Mouse (Mus musculus): Measurements from ENCODE around the gene Mkln1.

The Mkln1 gene

DNA sequence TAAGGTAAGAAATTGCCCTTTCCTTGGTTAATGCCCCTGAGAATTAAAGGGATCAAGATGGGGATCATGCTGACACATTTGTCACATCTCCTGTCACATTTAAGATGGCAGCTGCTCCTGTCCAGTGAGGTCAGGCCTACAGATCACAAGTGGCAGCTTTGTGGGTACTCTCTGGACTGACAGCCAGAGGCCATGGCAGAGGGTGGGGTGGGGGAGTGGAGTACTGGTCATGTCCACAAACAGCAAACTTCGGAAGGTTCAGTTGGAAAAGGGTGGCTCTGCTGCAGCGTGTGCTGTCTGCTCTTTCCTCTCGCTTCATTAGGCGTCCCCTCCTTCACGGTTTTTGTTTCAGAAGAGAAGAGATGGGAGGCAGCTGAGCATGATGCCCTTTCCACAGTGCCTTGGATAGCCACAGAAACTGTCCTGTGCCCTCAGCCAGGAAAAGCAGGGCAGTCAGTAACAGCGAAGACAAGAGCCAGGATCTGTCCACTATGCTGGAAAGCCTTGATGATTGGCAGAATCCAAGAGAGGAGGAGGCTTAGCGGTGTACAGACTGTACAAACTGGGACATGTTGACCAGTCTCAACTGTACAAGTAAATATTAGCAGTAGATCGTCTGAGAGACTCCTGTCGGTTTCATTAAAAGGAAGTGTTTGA, 119.3 kb downstream of the Mkln1 start:
- DNase-seq (ENCODE audit: low spot score), result no peak

GRCm38 (mm10) chr6:31518338-31518698, 119.8 kb downstream of the Mkln1 start:
- no peak for DNase-seq (ENCODE audit: low spot score)

DNA sequence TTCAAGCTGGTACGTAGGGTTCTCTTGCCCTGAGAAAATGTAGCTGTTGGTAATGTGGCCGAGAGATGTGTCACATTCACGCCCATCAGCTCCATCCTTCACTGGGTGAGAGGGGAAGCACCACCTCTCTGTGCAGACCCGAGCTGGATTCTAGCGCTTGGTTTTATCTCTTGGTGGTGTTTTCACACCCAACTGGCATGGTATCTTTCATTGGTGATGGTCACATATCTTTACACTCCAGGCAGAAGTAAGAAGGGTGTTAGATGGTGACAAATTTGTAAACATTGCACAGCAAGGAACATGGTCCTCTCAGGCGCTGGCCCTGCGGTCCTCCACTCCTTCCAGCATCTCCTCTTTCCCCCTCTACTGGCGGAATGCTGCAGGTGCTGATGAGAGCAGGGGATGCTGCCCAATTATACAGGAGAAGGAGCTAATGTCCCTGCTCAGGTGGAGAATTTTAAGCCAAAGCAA, 120.5 kb downstream of the Mkln1 start:
- no peak for DNase-seq (ENCODE audit: low spot score)

DNA sequence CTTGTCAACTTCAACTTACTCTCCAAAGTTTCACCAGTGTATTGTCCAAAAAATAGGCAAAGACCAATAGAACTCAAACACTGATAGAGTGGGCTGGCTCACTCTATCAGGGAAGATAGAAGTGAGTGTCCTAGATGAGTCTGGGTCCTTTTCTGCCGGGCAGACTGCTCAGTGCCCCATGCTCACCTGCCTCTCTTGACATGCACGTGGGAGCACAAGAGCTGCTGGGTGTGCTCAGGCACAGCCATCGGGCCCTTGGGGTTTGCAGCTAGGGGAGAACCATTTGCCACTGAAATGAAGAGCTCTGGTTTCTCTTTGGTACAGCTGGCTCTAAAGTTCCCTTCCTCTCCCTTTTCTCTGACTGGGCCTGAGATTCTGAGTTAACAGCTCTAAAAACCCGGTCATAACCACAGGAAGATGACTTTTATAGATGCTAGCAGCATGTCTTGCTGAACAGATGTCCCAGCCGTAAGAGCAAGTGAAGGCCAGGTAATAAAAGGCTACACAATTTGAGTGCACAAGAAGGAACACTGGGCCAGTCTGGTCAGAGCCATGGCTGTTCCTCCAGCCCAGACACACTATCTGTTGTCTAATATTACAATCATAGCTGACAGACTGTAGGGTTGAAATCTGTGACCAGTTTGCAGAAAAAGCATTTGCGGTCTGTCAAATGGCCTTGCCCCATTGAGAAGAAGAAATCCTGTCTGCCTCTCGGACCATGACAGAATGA, 122.1 kb downstream of the Mkln1 start:
- no peak for DNase-seq (ENCODE audit: low spot score)

GRCm38 (mm10) chr6:31521491-31522355, 123.2 kb downstream of the Mkln1 start:
- no peak for DNase-seq (ENCODE audit: low spot score)

DNA sequence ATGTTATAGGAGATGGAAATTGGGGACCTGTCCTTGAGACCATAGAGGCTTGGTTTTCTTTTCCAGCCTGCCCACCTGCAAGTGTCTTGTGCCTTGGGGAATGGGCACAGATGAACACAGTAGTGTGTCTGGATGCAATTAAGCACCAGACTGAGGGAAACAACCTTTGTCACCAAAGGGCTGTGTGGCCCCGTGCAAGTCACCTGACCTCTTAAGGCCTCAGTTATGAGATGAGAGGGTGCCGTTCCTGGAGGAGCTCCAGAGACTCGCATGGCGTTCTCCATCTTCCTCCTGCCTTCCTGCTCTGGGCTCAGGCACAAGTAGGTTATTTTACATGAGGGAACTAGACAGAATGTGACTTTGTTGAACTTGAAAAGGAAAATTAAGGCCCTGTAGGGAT, 123.9 kb downstream of the Mkln1 start:
- no peak for DNase-seq (ENCODE audit: low spot score)

DNA sequence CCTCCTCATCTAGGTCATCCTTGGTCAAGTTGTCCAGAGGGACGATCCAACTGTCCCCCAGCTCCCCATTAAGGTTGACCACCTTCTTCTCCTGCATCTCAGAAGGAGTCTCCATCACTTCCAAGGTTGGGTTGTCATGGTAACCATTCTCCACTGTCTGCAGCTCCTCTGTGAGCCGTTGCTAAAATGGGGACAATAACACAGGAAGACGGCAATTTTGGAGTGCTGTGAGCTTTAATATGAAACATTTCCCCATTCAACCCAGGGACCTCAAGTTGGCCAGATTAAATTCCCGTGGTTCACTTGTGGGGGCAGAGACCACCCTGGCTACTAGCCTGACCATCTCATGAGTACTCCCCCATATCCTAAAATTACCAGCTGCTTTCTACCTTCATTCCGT, 124.5 kb downstream of the Mkln1 start:
- DNase-seq (ENCODE audit: low spot score), result no peak

GRCm38 (mm10) chr6:31523657-31524056, 125.1 kb downstream of the Mkln1 start:
- no peak for DNase-seq (ENCODE audit: low spot score)

DNA sequence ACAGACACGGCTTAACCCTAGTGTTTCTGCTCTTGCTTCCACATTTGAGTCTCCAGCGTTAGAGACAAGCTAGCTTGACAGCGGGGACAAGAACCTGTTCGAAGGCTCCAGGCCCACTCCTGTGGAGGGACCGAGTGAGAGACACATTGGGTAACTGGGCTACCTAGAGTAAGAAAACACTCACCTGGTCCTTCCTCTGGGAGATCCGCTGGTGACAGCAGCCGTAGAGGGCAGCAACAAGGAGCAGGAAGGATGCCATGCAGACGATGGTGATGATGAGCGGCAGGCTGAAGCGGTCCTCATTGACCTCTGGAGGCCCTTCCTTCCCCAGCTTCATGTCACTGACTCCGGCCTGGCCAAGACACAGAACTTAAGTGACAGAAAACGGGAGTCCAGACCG, 125.6 kb downstream of the Mkln1 start:
- no peak for DNase-seq (ENCODE audit: low spot score)

DNA sequence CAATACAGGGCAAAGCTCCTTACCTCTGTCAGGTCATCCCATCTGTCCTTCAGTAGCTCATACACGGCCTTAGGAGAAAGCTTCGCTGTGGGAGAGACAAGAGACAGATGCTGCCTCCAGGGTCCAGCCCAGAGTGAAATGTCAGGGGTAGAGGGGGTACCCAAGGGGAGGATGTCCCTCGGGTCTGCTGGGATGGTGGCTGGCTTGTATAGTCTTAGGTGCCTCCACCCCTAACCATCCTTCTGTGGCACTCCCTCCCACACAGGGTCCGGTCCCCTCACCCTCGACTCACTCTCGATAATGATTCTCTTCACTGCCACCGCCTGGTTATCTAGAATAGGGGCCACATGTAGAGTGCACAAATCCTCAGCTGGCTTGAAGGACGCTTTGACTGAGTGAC, 126.1 kb downstream of the Mkln1 start:
- DNase-seq (ENCODE audit: low spot score), result no peak

GRCm38 (mm10) chr6:31525231-31525900, 126.8 kb downstream of the Mkln1 start:
- peak; percentile 62 for DNase-seq (ENCODE audit: low spot score)

DNA sequence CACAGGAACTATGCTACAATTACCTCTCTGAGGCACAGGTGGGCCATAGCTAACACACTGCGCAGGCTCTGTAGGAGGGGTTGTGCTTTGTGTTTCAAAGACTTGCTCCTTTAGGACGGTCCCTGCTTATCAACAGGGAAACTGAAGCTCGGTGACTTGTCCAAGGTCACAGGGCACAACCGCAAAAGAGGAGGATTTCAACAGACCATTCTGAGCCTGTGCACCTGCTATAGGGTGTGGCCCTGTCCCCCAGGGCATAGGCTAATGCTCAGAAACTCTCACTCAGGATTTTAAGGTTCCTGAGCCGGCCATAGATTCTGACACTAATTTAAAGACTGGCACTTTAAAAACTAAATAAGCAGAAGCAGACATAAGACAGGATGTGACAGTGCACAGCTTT, 128.4 kb downstream of the Mkln1 start:
- DNase-seq (ENCODE audit: low spot score), result no peak

DNA sequence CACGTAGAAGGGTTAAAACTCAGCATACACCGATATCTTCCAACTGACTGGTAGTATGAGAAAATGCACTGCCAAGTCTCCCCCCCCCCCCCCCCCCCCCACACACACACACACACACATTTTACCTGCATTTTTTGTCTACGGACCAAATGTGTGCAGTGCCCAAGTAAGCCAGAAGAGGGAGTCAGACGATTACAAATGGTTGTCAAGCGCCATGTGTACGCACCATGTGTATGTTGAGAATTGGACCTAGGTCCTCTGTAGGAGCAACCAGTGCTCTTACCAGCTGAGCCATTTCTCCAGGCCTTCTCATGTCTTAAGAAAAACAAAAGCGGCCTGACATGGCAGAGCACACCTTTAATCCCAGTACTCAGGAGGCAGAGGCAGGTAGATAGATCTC, 129.4 kb downstream of the Mkln1 start:
- no peak for DNase-seq (ENCODE audit: low spot score)

- DNase-seq (ENCODE audit: low spot score), result no peak
Measured at GRCm38 (mm10) chr6:31528339-31528738, 129.8 kb downstream of the Mkln1 start.

GRCm38 (mm10) chr6:31531880-31532279, 133.3 kb downstream of the Mkln1 start:
- no peak for DNase-seq (ENCODE audit: low spot score)

GRCm38 (mm10) chr6:31534705-31535104, 136.2 kb downstream of the Mkln1 start:
- DNase-seq (ENCODE audit: low spot score), result no peak

DNA sequence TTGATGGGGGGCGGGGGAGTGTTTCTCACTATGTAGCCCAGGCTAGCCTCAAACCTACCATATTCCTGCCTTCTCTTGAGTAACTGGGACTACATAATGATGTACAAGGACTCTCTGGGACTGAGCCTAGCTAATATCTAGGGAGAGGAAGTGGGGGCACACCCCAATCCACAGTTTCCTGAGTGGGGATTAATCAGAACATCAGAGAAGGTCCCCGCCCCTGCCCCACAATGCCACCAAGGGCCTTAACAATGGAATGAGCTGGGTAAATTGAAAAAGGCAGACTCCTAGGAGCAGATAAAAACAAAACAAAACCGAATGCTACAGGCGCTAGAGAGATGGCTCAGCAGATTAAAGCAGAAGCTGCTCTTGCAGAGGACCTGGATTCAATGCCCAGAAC, 138.7 kb downstream of the Mkln1 start:
- no peak for DNase-seq (ENCODE audit: low spot score)

- no peak for DNase-seq (ENCODE audit: low spot score)
Measured at GRCm38 (mm10) chr6:31538112-31538511, 139.6 kb downstream of the Mkln1 start.

DNA sequence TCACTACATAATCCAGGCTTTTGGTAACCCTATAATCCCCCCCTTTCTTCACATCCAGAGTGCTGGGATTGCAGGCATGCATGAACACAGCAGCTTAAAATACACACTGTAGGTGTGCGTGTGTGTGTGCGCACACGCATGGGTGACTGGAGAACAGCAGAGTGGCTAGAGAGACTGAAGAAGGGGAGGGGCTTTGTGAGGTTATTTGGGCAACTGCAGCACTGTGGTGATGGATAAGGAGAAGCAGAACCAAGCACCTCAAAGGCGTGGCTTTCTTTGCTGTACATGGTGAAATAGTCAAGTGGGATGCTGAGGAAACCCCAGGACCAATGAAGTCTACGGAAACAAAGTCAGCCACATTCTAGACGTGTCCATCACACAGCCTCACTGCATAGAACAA, 141.5 kb downstream of the Mkln1 start:
- DNase-seq (ENCODE audit: low spot score), result no peak

GRCm38 (mm10) chr6:31544318-31544717, 145.8 kb downstream of the Mkln1 start:
- DNase-seq (ENCODE audit: low spot score), result no peak

DNA sequence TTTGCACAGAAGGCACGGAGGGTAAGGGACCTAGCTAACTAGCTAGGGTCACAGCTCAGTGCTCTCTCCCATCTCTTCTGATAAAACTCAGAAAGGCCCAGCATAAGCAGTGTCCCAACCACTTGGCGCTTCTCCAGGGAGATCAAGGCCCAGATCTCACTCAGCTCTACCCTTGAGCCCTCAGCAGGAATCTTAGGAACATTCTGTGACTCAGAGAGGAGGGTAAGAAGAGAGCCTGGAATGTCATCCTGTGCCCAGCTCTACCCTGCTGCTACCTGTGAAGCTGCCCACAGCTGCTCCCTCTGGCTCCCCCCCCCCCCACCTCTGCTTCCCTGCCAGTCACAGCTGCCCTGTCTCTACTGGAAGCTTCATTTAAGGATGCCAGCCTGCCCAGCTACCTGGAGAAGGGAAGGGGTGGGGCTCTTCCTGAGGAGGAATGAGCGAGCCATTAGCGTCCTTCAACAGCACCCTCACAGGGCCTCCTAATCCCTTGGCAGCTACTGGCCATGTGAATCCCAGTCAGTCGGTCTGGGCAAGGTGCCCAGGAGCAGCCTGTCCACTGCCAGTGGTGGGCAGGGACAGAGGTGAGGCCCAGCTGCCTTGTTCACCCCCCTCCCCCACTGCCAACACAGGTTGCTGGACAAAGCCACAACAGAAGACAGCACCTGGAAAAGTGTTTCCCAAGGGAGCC, 151.0 kb downstream of the Mkln1 start:
- no peak for DNase-seq (ENCODE audit: low spot score)

Data from yolk sac, embryonic 10.5 days (tissue).